Mouse (Mus musculus): ENCODE measurements at regions not wholly inside any gene's neighbourhood (a gene's known extent, or its start where the extent isn't known, plus 50 kb on each side); places are given as distances from the start of the nearest gene placed in this dataset.

DNA sequence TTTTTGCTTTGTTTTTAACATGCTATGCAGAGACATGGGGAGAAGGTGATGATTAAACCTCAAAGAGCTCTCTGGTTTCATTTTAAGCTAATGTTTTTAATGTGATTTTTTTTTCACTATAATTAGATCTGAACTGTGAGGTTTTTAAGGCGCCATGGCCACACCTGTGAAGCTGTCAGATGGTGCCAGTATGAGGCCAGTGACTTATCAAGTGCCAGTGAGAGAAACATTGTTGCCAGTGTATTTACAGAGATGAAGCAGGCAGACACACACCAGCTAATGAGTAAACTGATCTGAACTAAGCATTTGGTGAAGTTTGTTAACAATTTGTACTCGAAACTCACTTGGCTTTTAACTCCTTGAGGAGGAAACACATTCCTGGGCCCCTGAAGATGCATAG, 99.3 kb upstream of the Abi3bp start:
- TF ChIP-seq POLR2A (IDR thresholded peaks at IDR 0.05; ENCODE audit: borderline replicate concordance, insufficient read depth, low read length) (no peak), CTCF (IDR thresholded peaks at IDR 0.05; ENCODE audit: borderline replicate concordance, insufficient read depth, low read depth, low read length) (no peak)
